Mouse (Mus musculus) left cerebral cortex, postnatal 14 days (tissue): ENCODE results near the gene Supt7l. TPM values are rescaled to one million over a fixed set of nuclear protein-coding genes. Genes with fewer than 3 reads are reported as not detected.

ENCODE experiments used
- DNase-seq, 2 experiments: peaks; one replicate each; pipeline ENCODE4 v3.0.0; 2021 to 2022; ENCODE audit warnings: low spot score in 2 of 2, mixed read lengths in 1 of 2
- intact Hi-C: fragments of 180-260 bp; cut with DNase I; formaldehyde crosslinking; loops from one replicate; pipeline ENCODE4 v1.15.1; 2025
- total RNA-seq, 2 experiments: library from RNA; stranded (reverse); gene quantifications; 2 replicates each; pipeline ENCODE4 v1.2.3; 2021

Gene Supt7l
- total RNA-seq, 2 experiments from 2014 or later, result 16.9 to 17.1 TPM

GRCm38 (mm10) chr5:31512481-31512880 lies 15.1 kb downstream of the Supt7l start:
- DNase-seq, result peak in 1 of 2 experiments; percentile 13
- intact Hi-C loops, result no loop called here

- no peak for DNase-seq
- intact Hi-C loops, result no loop called here
Observed at GRCm38 (mm10) chr5:31504843-31505242, 22.8 kb downstream of the Supt7l start.

- intact Hi-C loops, result no loop called here
- DNase-seq, result peak; percentile 93
Observed at GRCm38 (mm10) chr5:31494513-31495297, 32.9 kb downstream of the Supt7l start, which contains the start of gene Gpn1. TSS of gene Gpn1 (plus strand) at chr5:31494741.

- intact Hi-C loops, result no loop called here
- no peak for DNase-seq
Observed at GRCm38 (mm10) chr5:31492031-31492430, 35.6 kb downstream of the Supt7l start.

GRCm38 (mm10) chr5:31489116-31489769 lies 38.4 kb downstream of the Supt7l start:
- DNase-seq, result no peak
- intact Hi-C loops, result no loop called here

GRCm38 (mm10) chr5:31487889-31488288 lies 39.7 kb downstream of the Supt7l start:
- no peak for DNase-seq
- intact Hi-C loops, result no loop called here

GRCm38 (mm10) chr5:31485440-31485839 lies 42.2 kb downstream of the Supt7l start, which contains the start of gene 4930548H24Rik:
TSS of gene 4930548H24Rik (plus strand) at chr5:31485740.
- DNase-seq, result no peak
- intact Hi-C loops, result no loop called here

GRCm38 (mm10) chr5:31480536-31480935 lies 47.1 kb downstream of the Supt7l start:
- intact Hi-C loops, result no loop called here
- no peak for DNase-seq

GRCm38 (mm10) chr5:31470334-31470733 lies 57.3 kb downstream of the Supt7l start:
- intact Hi-C loops, result loop anchor here (10.0 kb wide), 1 partner anchor 186 kb away; no protein-coding TSS in a partner anchor
- DNase-seq, result peak; percentile 52 to 63

GRCm38 (mm10) chr5:31469711-31470110 lies 57.9 kb downstream of the Supt7l start:
- DNase-seq, result no peak
- intact Hi-C loops, result loop anchor here (10.0 kb wide), 1 partner anchor 185 kb away; no protein-coding TSS in a partner anchor

GRCm38 (mm10) chr5:31467798-31468197 lies 59.8 kb downstream of the Supt7l start:
- DNase-seq, result no peak
- intact Hi-C loops, result no loop called here

Other genes starting within 250 kb of the Supt7l start
- 10 to 100 TPM; 82.8 to 93.9 TPM for gene Ift172, start 236.7 kb downstream of the Supt7l start, total RNA-seq
- gene Fndc4, start 231.7 kb downstream of the Supt7l start, total RNA-seq, result 100 to 1,000 TPM; 124 to 147 TPM
- gene Gckr, start 230.4 kb downstream of the Supt7l start, total RNA-seq, result under 1 TPM; 0.11 to 0.30 TPM
- 10 to 100 TPM; 46.1 to 49.1 TPM for gene Zfp512, start 75.4 kb downstream of the Supt7l start, total RNA-seq
- gene 4930548H24Rik, start 42.1 kb downstream of the Supt7l start, total RNA-seq, result not detected
- gene Gpn1, start 33.1 kb downstream of the Supt7l start, total RNA-seq, result 10 to 100 TPM; 31.9 to 32.6 TPM
- gene Slc4a1ap, start 812 bp downstream of the Supt7l start, total RNA-seq, result 10 to 100 TPM; 47.1 to 50.7 TPM
- 100 to 1,000 TPM; 113 to 114 TPM for gene Mrpl33, start 69.1 kb upstream of the Supt7l start, total RNA-seq
- gene Rbks, start 169.8 kb upstream of the Supt7l start, total RNA-seq, result 1 to 10 TPM; 2.5 to 4.0 TPM
- gene Babam2, start 169.9 kb upstream of the Supt7l start, total RNA-seq, result 10 to 100 TPM; 41.3 to 44.5 TPM